Mouse (Mus musculus) c-Kit-negative CD71-positive TER-119-positive erythroid progenitor cells, embryonic 14.5 days (primary cell): ENCODE data around the gene Olfr513.

ENCODE experiments used
- DNase-seq: peaks from one replicate; pipeline ENCODE4 v3.0.0-alpha.2; 2013; ENCODE audit warnings: low read depth, low spot score

Olfr513 gene

DNA sequence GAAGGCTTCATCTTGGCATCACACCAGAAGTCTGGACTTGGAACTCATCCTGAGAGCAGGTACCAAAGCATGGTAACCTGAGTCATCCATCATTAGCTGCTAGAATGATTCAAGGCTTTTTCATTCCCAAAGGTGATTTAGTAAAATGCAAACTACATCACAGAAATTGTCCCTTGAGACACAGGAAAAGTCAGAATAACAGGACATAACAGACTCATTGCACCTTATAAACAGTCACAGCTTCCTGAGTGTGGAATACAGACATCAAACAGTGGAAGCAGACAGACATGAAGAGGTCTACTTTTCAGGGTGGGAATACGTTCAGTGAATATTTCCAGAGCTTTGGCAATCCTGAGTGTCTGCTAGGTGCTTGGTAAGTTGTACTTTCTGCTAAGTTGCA is at the start of gene Olfr513:
Olfr513 (plus strand) TSS at position 301 of the 400 bp plus-strand sequence.
- DNase-seq: no peak

DNA sequence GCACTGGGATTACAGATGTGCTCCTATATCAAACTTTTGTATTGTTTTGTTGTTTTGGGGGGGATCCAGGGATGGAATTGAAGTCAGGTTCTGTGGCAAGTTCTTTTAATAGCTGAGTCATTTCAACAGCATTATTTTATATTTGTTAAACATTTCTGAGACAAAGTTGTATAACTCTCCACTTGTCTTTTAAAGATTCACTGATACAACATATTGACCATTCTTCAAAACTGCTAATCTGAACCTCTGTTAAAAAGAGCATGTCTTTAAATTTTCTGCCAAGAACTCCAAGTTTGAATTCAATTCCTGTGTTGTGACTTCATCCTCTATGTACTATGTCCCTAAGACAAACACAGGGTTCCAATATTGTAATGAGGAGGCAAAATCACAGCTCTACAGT is 37.8 kb upstream of the Olfr513 start, which contains the start of gene Olfr512:
Olfr512 (plus strand) TSS at position 301 of the 400 bp plus-strand sequence.
- no peak for DNase-seq

DNA sequence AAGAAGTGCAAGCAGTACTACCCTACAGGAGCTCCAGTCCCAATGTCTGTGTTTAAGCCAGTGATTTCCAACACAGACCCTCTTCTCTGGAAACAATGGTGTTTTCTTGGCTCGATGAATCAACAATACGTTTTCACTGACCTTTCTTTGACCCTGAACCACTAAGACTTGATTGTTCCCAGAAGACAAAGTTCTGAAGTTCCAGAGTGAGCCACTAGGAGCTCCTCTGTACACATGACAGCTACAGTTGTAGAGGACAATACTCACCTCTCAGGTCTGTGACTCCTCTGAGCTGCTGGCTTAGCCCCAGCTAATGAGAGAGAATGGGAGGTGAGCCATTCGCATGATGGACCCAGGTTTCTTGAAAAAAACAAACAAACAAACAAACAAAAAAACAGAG is 9.6 kb downstream of the Olfr513 start:
- no peak for DNase-seq

DNA sequence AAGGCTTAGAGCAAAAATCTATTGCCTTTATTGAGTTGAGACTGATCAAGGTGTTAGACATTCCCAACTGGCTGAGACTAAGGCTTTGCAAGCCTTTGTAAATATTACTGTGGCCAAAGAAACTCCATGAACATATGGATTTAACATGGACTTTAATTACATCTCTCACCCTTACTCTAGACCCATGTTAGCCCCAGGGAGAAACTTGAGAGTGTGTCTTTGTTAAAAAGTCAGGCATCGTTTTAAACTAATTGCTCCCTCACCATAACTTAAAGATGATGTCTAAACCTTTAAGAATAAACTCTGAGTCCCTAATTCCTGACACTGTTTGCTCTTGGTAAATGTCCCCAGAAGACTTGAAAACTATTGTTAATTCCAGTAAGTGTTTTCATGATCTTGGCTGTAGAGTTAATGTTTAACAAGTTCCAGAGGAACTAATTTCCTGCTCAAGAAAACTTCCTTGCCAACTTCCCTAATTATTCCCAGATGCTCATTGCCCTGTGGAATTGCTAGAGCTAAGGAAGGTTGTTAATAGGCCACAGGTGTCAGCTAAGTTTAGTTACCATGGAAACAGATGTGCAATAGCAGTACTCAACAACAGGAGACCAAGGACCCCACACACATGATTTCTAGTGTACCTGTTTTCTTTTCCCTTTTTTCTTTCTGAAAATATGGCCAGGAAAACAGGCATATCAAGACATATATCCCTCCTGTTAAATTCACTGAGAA is 46.6 kb downstream of the Olfr513 start:
- no peak for DNase-seq
